Mouse (Mus musculus): ENCODE results near the gene Tlr9. TPM values are rescaled to one million over a fixed set of nuclear protein-coding genes. Genes with fewer than 3 reads are reported as not detected.

The Tlr9 gene
- total and polyA plus RNA-seq, 3 experiments, result 0.27 TPM; not detected in 2

- Histone ChIP-seq H3K27me3 (ENCODE audit: insufficient read depth, low read length) (peaks cover 6% of the 10 kb centered on the region), H3K9me3 (replicated peaks) (no peaks in the 10 kb centered on the region), H3K4me1 (ENCODE audit: insufficient read depth, low read depth, low read length) (peaks cover 4% of the 10 kb centered on the region), H3K36me3 (replicated peaks) (peaks cover 43% of the 10 kb centered on the region), H3K4me3 (ENCODE audit: low read depth, low read length) (no peak overlapping the region)
- no peak for TF ChIP-seq CTCF (IDR thresholded peaks at IDR 0.05; ENCODE audit: low read depth, low read length)
- no peak for TF ChIP-seq GATA1 (IDR thresholded peaks at IDR 0.05; ENCODE audit: borderline replicate concordance, low read length)
- TF ChIP-seq TAL1 (conservative IDR thresholded peaks at IDR 0.05; ENCODE audit: low read depth, low read length), result no peak
- no peak for TF ChIP-seq GATA2 (IDR thresholded peaks at IDR 0.05; ENCODE audit: borderline replicate concordance, low read depth, low read length)
- no peak for TF ChIP-seq POLR2AphosphoS5 (IDR thresholded peaks at IDR 0.05; ENCODE audit: insufficient replicate concordance, low read depth, low read length)
- no peak for DNase-seq (ENCODE audit: low spot score)
- no peak for ATAC-seq (ENCODE audit: extremely low read depth, insufficient number of reproducible peaks, low FRiP score, poor library complexity, severe bottlenecking)
Observed at GRCm38 (mm10) chr9:106216971-106217370, 5.4 kb upstream of the Tlr9 start.

DNA sequence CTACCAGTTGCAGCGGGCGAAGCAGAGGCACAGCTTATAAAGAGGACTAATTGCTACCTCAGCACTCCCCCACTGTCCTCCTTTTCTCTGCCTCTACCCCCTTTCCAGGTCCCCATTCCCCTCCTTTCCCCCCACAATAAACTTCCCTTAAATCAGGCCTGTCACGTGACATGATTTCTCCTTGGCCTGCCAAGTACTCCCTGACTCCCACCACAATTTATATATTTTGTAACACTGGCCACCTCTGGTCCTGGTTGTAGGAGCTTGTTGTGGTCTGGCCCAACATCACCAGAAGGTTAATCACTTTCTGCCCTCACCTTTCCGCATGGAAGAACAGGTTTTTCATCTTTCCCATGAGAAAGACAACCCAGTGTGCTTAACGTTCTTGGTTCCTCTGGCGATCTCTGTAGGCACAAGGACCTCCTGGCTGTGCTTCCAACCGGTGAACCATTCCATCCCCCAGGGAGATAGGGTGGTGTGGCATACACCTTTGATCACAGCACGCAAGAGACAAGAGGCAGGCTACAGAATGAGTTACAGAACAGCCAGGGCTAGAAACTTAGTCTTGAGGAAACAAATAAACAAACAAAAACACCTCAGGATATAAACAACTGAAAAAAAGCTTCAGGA lies 1.4 kb upstream of the Tlr9 start:
- TF ChIP-seq TAL1 (conservative IDR thresholded peaks at IDR 0.05; ENCODE audit: low read depth, low read length), result no peak
- no peak for TF ChIP-seq GATA1 (IDR thresholded peaks at IDR 0.05; ENCODE audit: borderline replicate concordance, low read length)
- TF ChIP-seq GATA2 (IDR thresholded peaks at IDR 0.05; ENCODE audit: borderline replicate concordance, low read depth, low read length), result no peak
- TF ChIP-seq CTCF (IDR thresholded peaks at IDR 0.05; ENCODE audit: low read depth, low read length), result no peak
- 0 out of 2 replicates have a peak, but pooled peaks cover 4% of the 10 kb centered on the region for H3K4me1 ChIP-seq (ENCODE audit: insufficient read depth, low read depth, low read length)
- no peak overlapping the region for H3K4me3 ChIP-seq (ENCODE audit: low read depth, low read length)
- H3K9me3 ChIP-seq (replicated peaks), result no peaks in the 10 kb centered on the region
- DNase-seq (ENCODE audit: low spot score) (no peak), ATAC-seq (ENCODE audit: extremely low read depth, insufficient number of reproducible peaks, low FRiP score, poor library complexity, severe bottlenecking) (no peak)
- H3K36me3 ChIP-seq (replicated peaks), result peaks cover 7% of the 10 kb centered on the region
- peaks cover 39% of the 10 kb centered on the region for H3K27me3 ChIP-seq (ENCODE audit: insufficient read depth, low read length)

DNA sequence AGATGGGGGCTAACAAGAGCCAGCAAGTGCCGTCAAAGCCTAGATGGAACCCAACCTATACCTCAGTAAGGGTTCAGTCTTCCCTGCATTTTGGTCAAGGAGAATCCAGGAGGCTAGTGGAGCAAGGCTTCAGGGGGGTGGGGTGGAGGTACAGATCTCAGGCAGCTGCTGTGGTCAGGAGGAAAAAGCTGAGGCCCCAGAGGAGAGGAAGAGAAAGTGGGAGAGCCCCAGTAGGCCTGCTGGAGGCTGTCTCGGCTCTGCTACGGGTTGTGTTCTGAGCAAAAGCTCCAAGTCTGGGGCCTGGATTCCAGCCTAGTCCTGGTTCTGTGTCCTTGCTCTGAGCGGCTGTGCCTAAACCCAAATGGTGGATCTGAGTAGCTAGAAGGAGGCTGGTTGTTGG lies 596 bp downstream of the Tlr9 start:
- Histone ChIP-seq H3K4me3 (ENCODE audit: low read depth, low read length) (no peak overlapping the region), H3K27me3 (ENCODE audit: insufficient read depth, low read length) (peaks cover 45% of the 10 kb centered on the region), H3K4me1 (ENCODE audit: insufficient read depth, low read depth, low read length) (peaks cover 5% of the 10 kb centered on the region), H3K9me3 (replicated peaks) (no peaks in the 10 kb centered on the region), H3K36me3 (replicated peaks) (no peaks in the 10 kb centered on the region)
- ATAC-seq (ENCODE audit: extremely low read depth, insufficient number of reproducible peaks, low FRiP score, poor library complexity, severe bottlenecking), result no peak
- no peak for TF ChIP-seq GATA2 (IDR thresholded peaks at IDR 0.05; ENCODE audit: borderline replicate concordance, low read depth, low read length)
- TF ChIP-seq TAL1 (conservative IDR thresholded peaks at IDR 0.05; ENCODE audit: low read depth, low read length), result no peak
- no peak for TF ChIP-seq POLR2AphosphoS5 (IDR thresholded peaks at IDR 0.05; ENCODE audit: insufficient replicate concordance, low read depth, low read length)
- TF ChIP-seq CTCF (IDR thresholded peaks at IDR 0.05; ENCODE audit: low read depth, low read length), result no peak
- no peak for TF ChIP-seq GATA1 (IDR thresholded peaks at IDR 0.05; ENCODE audit: borderline replicate concordance, low read length)
- no peak for DNase-seq (ENCODE audit: low spot score)

DNA sequence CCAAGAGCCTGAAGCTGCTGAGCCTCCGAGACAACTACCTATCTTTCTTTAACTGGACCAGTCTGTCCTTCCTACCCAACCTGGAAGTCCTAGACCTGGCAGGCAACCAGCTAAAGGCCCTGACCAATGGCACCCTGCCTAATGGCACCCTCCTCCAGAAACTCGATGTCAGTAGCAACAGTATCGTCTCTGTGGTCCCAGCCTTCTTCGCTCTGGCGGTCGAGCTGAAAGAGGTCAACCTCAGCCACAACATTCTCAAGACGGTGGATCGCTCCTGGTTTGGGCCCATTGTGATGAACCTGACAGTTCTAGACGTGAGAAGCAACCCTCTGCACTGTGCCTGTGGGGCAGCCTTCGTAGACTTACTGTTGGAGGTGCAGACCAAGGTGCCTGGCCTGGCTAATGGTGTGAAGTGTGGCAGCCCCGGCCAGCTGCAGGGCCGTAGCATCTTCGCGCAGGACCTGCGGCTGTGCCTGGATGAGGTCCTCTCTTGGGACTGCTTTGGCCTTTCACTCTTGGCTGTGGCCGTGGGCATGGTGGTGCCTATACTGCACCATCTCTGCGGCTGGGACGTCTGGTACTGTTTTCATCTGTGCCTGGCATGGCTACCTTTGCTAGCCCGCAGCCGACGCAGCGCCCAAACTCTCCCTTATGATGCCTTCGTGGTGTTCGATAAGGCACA lies 3.2 kb downstream of the Tlr9 start:
- Histone ChIP-seq H3K4me1 (ENCODE audit: insufficient read depth, low read depth, low read length) (peaks cover 17% of the 10 kb centered on the region), H3K4me3 (ENCODE audit: low read depth, low read length) (no peak overlapping the region), H3K9me3 (replicated peaks) (no peaks in the 10 kb centered on the region), H3K27me3 (ENCODE audit: insufficient read depth, low read length) (peaks cover 48% of the 10 kb centered on the region), H3K36me3 (replicated peaks) (no peaks in the 10 kb centered on the region)
- DNase-seq (ENCODE audit: low spot score), result no peak
- TF ChIP-seq TAL1 (conservative IDR thresholded peaks at IDR 0.05; ENCODE audit: low read depth, low read length) (no peak), GATA1 (IDR thresholded peaks at IDR 0.05; ENCODE audit: borderline replicate concordance, low read length) (no peak), GATA2 (IDR thresholded peaks at IDR 0.05; ENCODE audit: borderline replicate concordance, low read depth, low read length) (no peak)
- ATAC-seq (ENCODE audit: extremely low read depth, insufficient number of reproducible peaks, low FRiP score, poor library complexity, severe bottlenecking), result no peak

GRCm38 (mm10) chr9:106226151-106226682 lies 3.8 kb downstream of the Tlr9 start:
- H3K36me3 ChIP-seq (replicated peaks), result no peaks in the 10 kb centered on the region
- no peaks in the 10 kb centered on the region for H3K9me3 ChIP-seq (replicated peaks)
- peaks cover 45% of the 10 kb centered on the region for H3K27me3 ChIP-seq (ENCODE audit: insufficient read depth, low read length)
- peaks cover 21% of the 10 kb centered on the region for H3K4me1 ChIP-seq (ENCODE audit: insufficient read depth, low read depth, low read length)
- no peak for ATAC-seq (ENCODE audit: extremely low read depth, insufficient number of reproducible peaks, low FRiP score, poor library complexity, severe bottlenecking)
- no peak overlapping the region for H3K4me3 ChIP-seq (ENCODE audit: low read depth, low read length)
- DNase-seq (ENCODE audit: low spot score), result no peak
- TF ChIP-seq GATA1 (IDR thresholded peaks at IDR 0.05; ENCODE audit: borderline replicate concordance, low read length) (no peak), CTCF (IDR thresholded peaks at IDR 0.05; ENCODE audit: low read depth, low read length) (no peak), POLR2AphosphoS5 (IDR thresholded peaks at IDR 0.05; ENCODE audit: insufficient replicate concordance, low read depth, low read length) (no peak), TAL1 (conservative IDR thresholded peaks at IDR 0.05; ENCODE audit: low read depth, low read length) (no peak), GATA2 (IDR thresholded peaks at IDR 0.05; ENCODE audit: borderline replicate concordance, low read depth, low read length) (no peak)

GRCm38 (mm10) chr9:106227790-106228429 lies 5.5 kb downstream of the Tlr9 start:
- peaks cover 41% of the 10 kb centered on the region for H3K27me3 ChIP-seq (ENCODE audit: insufficient read depth, low read length)
- H3K9me3 ChIP-seq (replicated peaks), result no peaks in the 10 kb centered on the region
- H3K4me1 ChIP-seq (ENCODE audit: insufficient read depth, low read depth, low read length), result peaks cover 19% of the 10 kb centered on the region
- H3K4me3 ChIP-seq (ENCODE audit: low read depth, low read length), result no peak overlapping the region
- H3K36me3 ChIP-seq (replicated peaks), result peaks cover 6% of the 10 kb centered on the region
- DNase-seq (ENCODE audit: low spot score) (no peak), ATAC-seq (ENCODE audit: extremely low read depth, insufficient number of reproducible peaks, low FRiP score, poor library complexity, severe bottlenecking) (no peak)
- TF ChIP-seq POLR2AphosphoS5 (IDR thresholded peaks at IDR 0.05; ENCODE audit: insufficient replicate concordance, low read depth, low read length), result no peak
- TF ChIP-seq CTCF (IDR thresholded peaks at IDR 0.05; ENCODE audit: low read depth, low read length), result no peak
- no peak for TF ChIP-seq TAL1 (conservative IDR thresholded peaks at IDR 0.05; ENCODE audit: low read depth, low read length)
- TF ChIP-seq GATA1 (IDR thresholded peaks at IDR 0.05; ENCODE audit: borderline replicate concordance, low read length), result no peak
- no peak for TF ChIP-seq GATA2 (IDR thresholded peaks at IDR 0.05; ENCODE audit: borderline replicate concordance, low read depth, low read length)
